ENCODE assay signal across 14 mouse cellular contexts in genomic region chr7:96907971-96908680, GRCm38 (mm10). TPM values are rescaled to one million over a fixed set of nuclear protein-coding genes. Genes with fewer than 3 reads are reported as not detected.
A peak's percentile ranks its signal among the peaks of the same experiment; 100 is the strongest.
DNase-seq lines count a peak whose midpoint lies in the region; ATAC-seq and TF ChIP-seq lines count a peak whose summit lies in the region.
"Had no signal": no experiment of that assay in that cellular context is flagged by ENCODE, and none has a peak within 500 bp of the region (broad histone marks: within the 10 kb centered on the region; RNA-seq: fewer than 3 reads in every experiment).

No protein-coding gene starts in this region.

- peak overlapping the region; percentile 76 for H3K27ac ChIP-seq in hindbrain, embryonic 10.5 days
- no peak overlapping the region for H3K27ac ChIP-seq in hindbrain, postnatal 0 days
- H3K27ac ChIP-seq in midbrain, embryonic 16.5 days (ENCODE audit: low read length) = no peak overlapping the region
- H3K27ac ChIP-seq in midbrain, embryonic 14.5 days (replicated peaks; ENCODE audit: low read depth, low read length) = no peak overlapping the region
- H3K27ac ChIP-seq in forebrain, embryonic 13.5 days = peak overlapping the region; percentile 14
- H3K27ac ChIP-seq in neural tube, embryonic 15.5 days (replicated peaks) = 0 out of 2 replicates have a peak overlapping the region, but pooled peaks have one; percentile 52
- H3K27ac ChIP-seq: left cerebral cortex, adult 2 months; liver, embryonic 13.5 days had no signal

- 61% methylated on average over 16 of the region's 16 CpGs for WGBS in hindbrain, embryonic 10.5 days
- 56% methylated on average over 16 of the region's 16 CpGs for WGBS in hindbrain, postnatal 0 days
- 57% methylated on average over 16 of the region's 16 CpGs for WGBS in midbrain, embryonic 16.5 days
- WGBS in midbrain, embryonic 14.5 days = 52% methylated on average over 16 of the region's 16 CpGs
- 73% methylated on average over 16 of the region's 16 CpGs for WGBS in forebrain, embryonic 13.5 days
- whole genome bisulfite sequencing in neural tube, embryonic 15.5 days = 44% methylated on average over 16 of the region's 16 CpGs

- peaks cover 79% of the 10 kb centered on the region for H3K4me1 ChIP-seq in hindbrain, embryonic 10.5 days (replicated peaks)
- H3K4me1 ChIP-seq in hindbrain, postnatal 0 days (ENCODE audit: insufficient read depth, low read length) = peaks cover 8% of the 10 kb centered on the region; the same call in 1 of the 2 replicates
- H3K4me1 ChIP-seq in midbrain, embryonic 16.5 days (ENCODE audit: control insufficient read depth, insufficient read depth, low read length) = peaks cover 7% of the 10 kb centered on the region
- peaks cover 23% of the 10 kb centered on the region for H3K4me1 ChIP-seq in midbrain, embryonic 14.5 days (ENCODE audit: control insufficient read depth, insufficient read depth, low read length)
- peaks cover 57% of the 10 kb centered on the region for H3K4me1 ChIP-seq in forebrain, embryonic 13.5 days
- peaks cover 10% of the 10 kb centered on the region for H3K4me1 ChIP-seq in neural tube, embryonic 15.5 days

- peak; percentile 33 for DNase-seq in hindbrain, embryonic 10.5 days (ENCODE audit: low spot score)
- no peak for DNase-seq in hindbrain, postnatal 0 days (ENCODE audit: low spot score)
- DNase-seq in midbrain, embryonic 14.5 days = no peak
- no peak for DNase-seq in retina, embryonic 14.5 days (ENCODE audit: low spot score)
- DNase-seq: adrenal gland, postnatal 14 days; B cell, adult 2 months; kidney, postnatal 14 days; liver, embryonic 13.5 days had no signal

- no peak overlapping the region for H3K9ac ChIP-seq in hindbrain, postnatal 0 days (replicated peaks; ENCODE audit: low read length)
- H3K9ac ChIP-seq in midbrain, embryonic 16.5 days (ENCODE audit: low read depth, low read length) = no peak overlapping the region
- no peak overlapping the region for H3K9ac ChIP-seq in midbrain, embryonic 14.5 days (replicated peaks; ENCODE audit: low read length)
- no peak overlapping the region for H3K9ac ChIP-seq in forebrain, embryonic 13.5 days
- no peak overlapping the region for H3K9ac ChIP-seq in neural tube, embryonic 15.5 days (replicated peaks)
- H3K9ac ChIP-seq: liver, embryonic 13.5 days had no signal

- TF ChIP-seq CTCF in hindbrain, postnatal 0 days (IDR thresholded peaks at IDR 0.05; ENCODE audit: low read depth) = no peak

- no peak overlapping the region for H3K4me3 ChIP-seq in hindbrain, embryonic 10.5 days
- H3K4me3 ChIP-seq in hindbrain, postnatal 0 days (ENCODE audit: low read length) = no peak overlapping the region
- no peak overlapping the region for H3K4me3 ChIP-seq in midbrain, embryonic 16.5 days (ENCODE audit: low read depth, low read length)
- no peak overlapping the region for H3K4me3 ChIP-seq in midbrain, embryonic 14.5 days (replicated peaks; ENCODE audit: low read depth, low read length)
- H3K4me3 ChIP-seq in forebrain, embryonic 13.5 days = no peak overlapping the region
- no peak overlapping the region for H3K4me3 ChIP-seq in neural tube, embryonic 15.5 days (replicated peaks)
- H3K4me3 ChIP-seq: left cerebral cortex, adult 2 months; liver, embryonic 13.5 days had no signal

- peaks cover 34% of the 10 kb centered on the region for H3K36me3 ChIP-seq in hindbrain, embryonic 10.5 days
- H3K36me3 ChIP-seq in hindbrain, postnatal 0 days (ENCODE audit: insufficient read depth, low read length) = no peaks in the 10 kb centered on the region
- peaks cover 5% of the 10 kb centered on the region for H3K36me3 ChIP-seq in midbrain, embryonic 16.5 days (ENCODE audit: control insufficient read depth, insufficient read depth, low read length)
- H3K36me3 ChIP-seq in midbrain, embryonic 14.5 days (ENCODE audit: control insufficient read depth, insufficient read depth, low read length) = peaks cover 4% of the 10 kb centered on the region
- H3K36me3 ChIP-seq in forebrain, embryonic 13.5 days (ENCODE audit: poor library complexity, severe bottlenecking) = peaks cover 39% of the 10 kb centered on the region
- H3K36me3 ChIP-seq in neural tube, embryonic 15.5 days = peaks cover 10% of the 10 kb centered on the region
- H3K36me3 ChIP-seq: liver, embryonic 13.5 days had no signal

- H3K9me3 ChIP-seq in hindbrain, embryonic 10.5 days = no peaks in the 10 kb centered on the region
- no peaks in the 10 kb centered on the region for H3K9me3 ChIP-seq in hindbrain, postnatal 0 days (ENCODE audit: low read length)
- no peaks in the 10 kb centered on the region for H3K9me3 ChIP-seq in midbrain, embryonic 16.5 days (replicated peaks; ENCODE audit: control insufficient read depth, low read length, poor library complexity, severe bottlenecking)
- no peaks in the 10 kb centered on the region for H3K9me3 ChIP-seq in midbrain, embryonic 14.5 days (ENCODE audit: control insufficient read depth, low read length)
- no peaks in the 10 kb centered on the region for H3K9me3 ChIP-seq in forebrain, embryonic 13.5 days (replicated peaks)
- no peaks in the 10 kb centered on the region for H3K9me3 ChIP-seq in neural tube, embryonic 15.5 days (replicated peaks)
- H3K9me3 ChIP-seq: liver, embryonic 13.5 days had no signal

- no peak overlapping the region for H3K4me2 ChIP-seq in hindbrain, postnatal 0 days (ENCODE audit: low read depth, low read length)
- H3K4me2 ChIP-seq in midbrain, embryonic 16.5 days (ENCODE audit: low read length) = no peak overlapping the region
- no peak overlapping the region for H3K4me2 ChIP-seq in midbrain, embryonic 14.5 days (ENCODE audit: low read length)
- no peak overlapping the region for H3K4me2 ChIP-seq in forebrain, embryonic 13.5 days
- no peak overlapping the region for H3K4me2 ChIP-seq in neural tube, embryonic 15.5 days
- H3K4me2 ChIP-seq: liver, embryonic 13.5 days had no signal

- H3K27me3 ChIP-seq in hindbrain, embryonic 10.5 days (ENCODE audit: insufficient read depth, poor library complexity, severe bottlenecking) = peaks cover 6% of the 10 kb centered on the region
- no peaks in the 10 kb centered on the region for H3K27me3 ChIP-seq in hindbrain, postnatal 0 days (ENCODE audit: insufficient read depth, low read length)
- H3K27me3 ChIP-seq in midbrain, embryonic 16.5 days (ENCODE audit: control insufficient read depth, insufficient read depth, low read depth, low read length) = no peaks in the 10 kb centered on the region; the same call in 1 of the 2 replicates
- peaks cover 3% of the 10 kb centered on the region; the same call in 1 of the 2 replicates for H3K27me3 ChIP-seq in midbrain, embryonic 14.5 days (ENCODE audit: control insufficient read depth, insufficient read depth, low read length)
- peaks cover 6% of the 10 kb centered on the region; the same call in 1 of the 2 replicates for H3K27me3 ChIP-seq in forebrain, embryonic 13.5 days
- 0 out of 2 replicates have a peak, but pooled peaks cover 3% of the 10 kb centered on the region for H3K27me3 ChIP-seq in neural tube, embryonic 15.5 days (replicated peaks)
- H3K27me3 ChIP-seq: liver, embryonic 13.5 days had no signal

- ATAC-seq in hindbrain, postnatal 0 days = no peak
- 0 out of 2 replicates have a peak, but pooled peaks have one; percentile 9 for ATAC-seq in midbrain, embryonic 16.5 days
- no peak for ATAC-seq in midbrain, embryonic 14.5 days (ENCODE audit: low FRiP score, low TSS enrichment)
- ATAC-seq in forebrain, embryonic 13.5 days = no peak
- ATAC-seq in neural tube, embryonic 15.5 days (ENCODE audit: low FRiP score) = no peak; the same call in 1 of the 2 replicates
- ATAC-seq: activated CD4-positive, CD25-positive, alpha-beta regulatory T cell, adult 4 months; intestine, postnatal 0 days had no signal

RNA-seq across cellular contexts. Expression of gene Nars2, which starts 43.2 kb away (rescaled TPM):
- polyA plus RNA-seq in hindbrain, embryonic 10.5 days (2016; fragmentation: Nextera tagmentation; extraction: Ambion mirVana) = 22.3 and 22.7 TPM in 2 replicates
- 7.4 and 10.4 TPM in 2 replicates for total RNA-seq in hindbrain, postnatal 0 days (2014; rRNA removed)
- 13.2 and 17.3 TPM in 2 replicates for polyA plus RNA-seq in hindbrain, postnatal 0 days (2015; fragmentation: Nextera tagmentation; extraction: Ambion mirVana)
- polyA plus RNA-seq in midbrain, embryonic 16.5 days (2015; fragmentation: Nextera tagmentation; extraction: Ambion mirVana) = 16.1 and 16.8 TPM in 2 replicates
- polyA plus RNA-seq in midbrain, embryonic 14.5 days (2014; fragmentation: Nextera tagmentation; extraction: Ambion mirVana) = 16.5 and 18.6 TPM in 2 replicates
- 19.9 and 21.7 TPM in 2 replicates for polyA plus RNA-seq in forebrain, embryonic 13.5 days (2015; fragmentation: Nextera tagmentation; extraction: Ambion mirVana)
- polyA plus RNA-seq in neural tube, embryonic 15.5 days (2015; fragmentation: Nextera tagmentation; extraction: Ambion mirVana) = 18.7 and 22.0 TPM in 2 replicates

Comparison
In these comparisons a context has a peak if more than half of its experiments do, and no peak if none do; other contexts are left out.
1. H3K27ac ChIP-seq: peak in hindbrain, embryonic 10.5 days (single experiment), forebrain, embryonic 13.5 days (single experiment) and neural tube, embryonic 15.5 days (single experiment); none in hindbrain, postnatal 0 days (single experiment), midbrain, embryonic 16.5 days (single experiment) and midbrain, embryonic 14.5 days (single experiment).